Mouse (Mus musculus) layer of hippocampus, postnatal 25 days (tissue): ENCODE measurements around the gene Lhpp. TPM values are rescaled to one million over a fixed set of nuclear protein-coding genes. Genes with fewer than 3 reads are reported as not detected.

Experiments used
- DNase-seq, 2 experiments: peaks; one replicate each; pipeline ENCODE4 v3.0.0; 2022; ENCODE audit warnings: mixed read lengths in 2 of 2, low spot score in 1 of 2; ENCODE audit errors: extremely low spot score in 1 of 2
- total RNA-seq, 2 experiments: library from RNA; stranded (reverse); gene quantifications; 2 replicates each; pipeline ENCODE4 v1.2.3; 2021

Gene Lhpp
- total RNA-seq, 2 experiments from 2014 or later, result 28.0 to 30.6 TPM

DNA sequence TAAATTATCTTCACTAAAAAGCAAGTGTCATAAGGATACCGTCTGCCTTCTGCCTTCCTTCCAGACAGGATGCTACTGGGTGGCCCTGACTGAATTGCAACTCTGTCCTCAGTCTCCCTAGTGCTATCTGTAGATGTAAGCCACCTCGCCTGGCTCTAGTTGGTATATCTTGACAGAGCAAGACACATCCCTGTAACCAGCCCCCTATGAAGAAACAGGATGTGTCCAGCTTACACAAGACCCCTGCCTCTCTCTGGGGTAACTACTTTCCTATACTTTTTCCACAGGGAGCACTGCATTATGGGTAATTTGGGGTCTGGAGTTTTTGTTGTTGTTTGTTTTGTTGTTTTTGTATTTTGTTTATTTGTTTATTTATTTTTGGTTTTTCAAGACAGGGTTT is 65.5 kb downstream of the Lhpp start:
- no peak for DNase-seq

DNA sequence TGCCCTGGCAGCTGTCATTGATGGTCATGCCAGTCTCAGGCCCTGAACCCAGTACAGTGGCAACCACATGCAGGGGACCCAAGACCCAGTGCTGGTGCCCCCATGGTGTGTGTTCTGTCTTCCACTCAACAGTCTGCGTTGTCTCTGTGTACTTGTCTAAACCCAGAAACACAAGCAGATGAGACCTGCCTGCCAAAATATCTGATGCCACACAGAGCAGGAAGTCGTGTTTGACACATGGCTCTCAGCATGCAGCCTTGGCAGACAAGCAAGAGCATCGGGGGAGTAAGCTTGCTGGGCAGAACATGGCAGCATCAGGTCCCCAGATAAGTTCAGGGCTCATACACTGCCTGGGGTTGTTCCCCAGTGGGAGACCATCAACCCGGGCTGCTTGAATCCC is 68.7 kb downstream of the Lhpp start:
- no peak for DNase-seq

DNA sequence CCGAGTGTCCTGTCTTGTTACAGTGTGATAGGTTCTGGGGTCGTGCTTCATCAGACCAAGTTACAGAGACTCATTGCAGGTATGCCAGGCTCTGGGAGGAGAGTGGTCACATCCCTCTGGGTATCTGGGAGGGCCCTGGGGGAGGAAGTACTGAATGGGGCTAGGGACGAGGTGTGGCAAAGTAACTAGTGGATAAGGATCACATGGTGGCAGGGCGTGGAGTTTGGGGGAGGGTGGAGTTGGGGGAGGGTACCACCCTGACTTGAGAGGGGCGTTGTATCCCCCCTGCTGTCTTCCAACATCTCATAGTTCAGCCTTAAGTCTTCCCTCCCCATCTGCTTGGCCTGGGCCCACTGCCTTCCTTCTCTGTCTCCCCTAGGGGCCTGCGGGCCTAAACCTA is 69.1 kb downstream of the Lhpp start:
- no peak for DNase-seq

DNA sequence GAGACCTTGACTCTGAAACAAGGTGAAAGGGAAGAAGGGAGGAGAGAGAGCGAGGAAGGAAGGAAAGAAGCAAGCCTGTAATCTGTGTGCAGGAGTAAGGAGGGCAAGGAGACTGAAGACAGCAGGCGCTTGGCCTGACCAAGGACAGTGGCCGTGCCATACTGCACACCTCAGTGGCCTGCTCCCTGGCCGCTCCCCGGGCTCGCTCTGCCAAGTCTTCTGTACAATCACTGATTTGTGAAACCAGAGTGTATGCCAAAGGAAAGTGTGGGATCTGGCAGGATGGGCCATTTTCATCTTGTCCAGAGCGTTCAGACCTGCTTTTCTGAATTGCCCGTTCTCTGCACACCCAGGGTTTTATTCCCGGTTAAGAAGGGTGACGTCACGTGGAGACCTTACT is 70.9 kb downstream of the Lhpp start:
- DNase-seq, result no peak

DNA sequence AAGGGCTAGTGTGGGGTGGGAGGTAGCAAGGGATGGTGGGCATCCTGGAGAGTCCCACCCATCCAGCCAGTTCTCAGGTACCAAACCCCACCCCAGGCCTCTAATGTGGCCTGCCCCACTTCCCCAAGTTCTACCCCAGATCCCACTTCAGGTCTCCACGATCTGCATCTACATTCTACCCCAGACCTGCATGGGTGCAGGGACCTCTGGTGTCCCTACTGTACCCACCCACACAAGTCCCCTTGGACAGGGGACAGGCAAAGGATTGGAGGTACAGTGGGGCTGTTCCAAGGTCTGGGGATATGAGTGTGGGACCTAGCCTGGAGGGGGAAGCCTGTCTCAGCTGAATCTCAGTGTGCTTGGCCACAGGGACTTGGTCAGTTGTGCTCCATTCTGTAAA is 71.4 kb downstream of the Lhpp start:
- DNase-seq, result no peak

DNA sequence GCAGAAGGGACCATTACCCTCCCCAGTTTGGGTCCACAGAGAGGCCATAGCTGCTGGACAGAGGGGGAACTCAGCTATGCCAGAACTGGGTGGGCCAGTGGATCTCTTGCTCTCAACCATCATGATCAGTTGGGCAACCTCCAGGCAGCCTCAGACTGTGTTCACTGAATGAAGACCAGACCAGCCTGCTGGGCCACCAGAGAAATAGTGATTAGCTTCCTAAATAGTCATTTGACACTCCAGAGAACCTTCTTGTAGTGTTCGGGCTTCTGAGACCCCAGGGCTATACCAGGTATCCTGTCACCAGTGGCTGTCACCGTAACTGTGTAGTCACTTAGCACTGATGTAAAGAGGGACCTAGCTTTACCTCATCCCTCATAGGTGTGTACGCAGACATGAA is 71.9 kb downstream of the Lhpp start:
- no peak for DNase-seq

DNA sequence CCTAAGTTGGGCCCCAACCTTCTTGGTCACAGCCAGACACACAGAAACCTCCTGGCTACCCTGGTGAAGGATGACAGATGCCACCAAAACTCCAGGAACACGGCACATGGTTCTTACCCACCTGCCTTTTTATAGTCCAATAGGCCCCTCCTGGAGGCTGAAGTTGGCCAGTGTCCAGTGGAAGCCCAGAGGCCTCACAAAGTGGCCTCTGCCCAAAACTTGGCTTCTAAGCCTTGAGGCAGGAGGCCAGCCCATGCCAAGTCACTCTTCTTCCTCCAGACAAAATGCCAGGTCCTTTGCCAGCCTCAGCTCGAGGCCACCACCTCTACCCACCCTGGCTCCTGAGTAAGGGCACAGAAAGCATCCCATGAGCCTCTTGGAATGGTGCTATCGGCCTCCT is 72.5 kb downstream of the Lhpp start:
- no peak for DNase-seq

DNA sequence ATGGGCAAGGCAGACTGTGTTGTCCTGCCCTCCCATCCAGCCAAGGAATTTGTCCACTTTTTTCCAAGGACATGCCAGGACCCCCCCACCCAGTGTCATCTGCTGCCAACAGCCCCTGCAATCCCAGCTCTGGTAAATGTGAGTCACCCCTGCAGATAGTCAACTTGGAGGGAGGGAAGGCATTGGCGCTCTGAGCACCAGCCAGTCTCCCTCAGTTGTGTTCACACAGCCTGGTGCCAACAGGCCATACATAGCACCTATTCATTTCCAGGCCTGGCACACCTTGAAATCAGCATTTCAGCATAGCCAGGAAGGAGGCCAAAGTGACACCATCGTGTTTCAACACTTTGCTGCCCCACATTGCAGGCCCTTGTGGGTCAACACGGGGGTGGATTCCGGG is 73.5 kb downstream of the Lhpp start:
- DNase-seq, result no peak

DNA sequence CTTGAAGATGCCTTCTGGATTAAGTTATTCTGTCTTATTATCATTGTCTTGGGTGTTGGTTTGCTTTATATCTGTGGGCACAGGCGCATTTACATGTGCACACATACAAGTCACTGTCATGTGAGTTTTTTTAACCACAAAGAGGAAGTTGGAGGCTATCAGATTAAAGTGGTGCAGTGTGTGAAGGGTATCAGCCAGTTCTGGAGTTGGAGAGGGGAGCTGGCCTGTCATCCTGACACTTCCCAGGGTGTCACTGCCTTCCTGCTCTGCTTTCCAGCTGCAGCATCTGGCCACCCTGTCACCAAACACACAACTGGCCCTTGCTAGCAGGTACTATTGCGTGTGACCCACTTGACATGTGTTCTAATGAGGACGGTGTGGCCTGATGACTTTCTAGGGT is 76.1 kb downstream of the Lhpp start:
- DNase-seq, result no peak

DNA sequence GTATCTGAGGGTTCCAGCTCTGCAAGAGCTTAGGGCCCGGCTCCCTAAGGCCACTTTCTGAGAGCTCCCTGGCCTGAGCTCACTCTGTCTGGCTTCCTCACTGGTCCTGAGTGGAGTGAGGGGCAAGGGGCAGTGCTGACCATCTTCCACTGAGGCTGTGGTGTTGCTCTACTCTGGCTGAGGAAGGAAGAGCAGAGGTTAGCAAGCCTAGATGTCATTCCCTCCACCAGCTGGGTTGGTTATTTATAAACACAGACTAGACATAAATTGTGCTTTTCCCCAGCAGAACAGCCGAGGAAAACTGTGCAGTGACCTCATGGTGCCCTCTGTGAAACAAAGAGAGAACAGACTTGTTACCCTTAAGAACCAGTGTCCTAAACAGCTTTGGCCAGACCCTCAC is 77.5 kb downstream of the Lhpp start:
- no peak for DNase-seq

DNA sequence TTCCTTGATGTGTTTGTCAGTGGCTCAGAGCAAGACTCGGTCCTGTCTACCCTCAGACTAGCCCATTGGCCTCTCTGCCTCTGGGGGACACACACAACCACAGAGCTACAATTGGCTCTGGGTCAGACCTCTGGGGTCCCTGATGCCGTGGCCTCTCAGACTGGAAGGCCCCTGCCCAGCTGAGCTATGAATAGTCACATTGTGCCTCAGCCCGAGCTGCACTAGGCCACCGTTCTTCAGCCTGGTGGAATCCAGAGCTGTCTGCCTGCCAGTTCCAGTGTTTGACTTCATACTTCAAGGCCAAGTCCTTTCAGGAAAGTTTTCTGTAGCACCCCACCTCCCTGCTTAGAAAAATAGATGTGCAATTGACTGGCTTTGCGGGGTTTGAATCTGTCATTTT is 78.3 kb downstream of the Lhpp start:
- DNase-seq, result no peak

DNA sequence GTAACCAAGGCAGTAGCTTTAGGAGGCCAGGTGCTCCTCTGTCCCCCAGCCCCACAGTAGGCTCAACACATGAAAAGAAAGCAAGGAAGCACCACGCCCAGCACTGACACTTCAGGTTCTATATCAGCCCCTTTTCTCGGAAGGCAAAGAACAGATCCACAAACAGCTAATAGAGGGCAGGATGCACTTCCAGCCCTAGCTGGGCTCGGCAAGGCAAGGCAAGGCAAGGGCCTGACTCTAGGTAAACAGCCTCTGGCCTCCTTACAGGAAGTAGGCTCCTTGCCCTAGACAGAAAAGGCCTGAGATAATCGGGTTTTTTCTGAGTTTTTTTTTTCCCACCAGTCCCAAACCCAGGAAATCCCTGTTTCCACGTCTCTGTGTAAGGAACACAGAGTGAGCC is 79.3 kb downstream of the Lhpp start:
- no peak for DNase-seq

DNA sequence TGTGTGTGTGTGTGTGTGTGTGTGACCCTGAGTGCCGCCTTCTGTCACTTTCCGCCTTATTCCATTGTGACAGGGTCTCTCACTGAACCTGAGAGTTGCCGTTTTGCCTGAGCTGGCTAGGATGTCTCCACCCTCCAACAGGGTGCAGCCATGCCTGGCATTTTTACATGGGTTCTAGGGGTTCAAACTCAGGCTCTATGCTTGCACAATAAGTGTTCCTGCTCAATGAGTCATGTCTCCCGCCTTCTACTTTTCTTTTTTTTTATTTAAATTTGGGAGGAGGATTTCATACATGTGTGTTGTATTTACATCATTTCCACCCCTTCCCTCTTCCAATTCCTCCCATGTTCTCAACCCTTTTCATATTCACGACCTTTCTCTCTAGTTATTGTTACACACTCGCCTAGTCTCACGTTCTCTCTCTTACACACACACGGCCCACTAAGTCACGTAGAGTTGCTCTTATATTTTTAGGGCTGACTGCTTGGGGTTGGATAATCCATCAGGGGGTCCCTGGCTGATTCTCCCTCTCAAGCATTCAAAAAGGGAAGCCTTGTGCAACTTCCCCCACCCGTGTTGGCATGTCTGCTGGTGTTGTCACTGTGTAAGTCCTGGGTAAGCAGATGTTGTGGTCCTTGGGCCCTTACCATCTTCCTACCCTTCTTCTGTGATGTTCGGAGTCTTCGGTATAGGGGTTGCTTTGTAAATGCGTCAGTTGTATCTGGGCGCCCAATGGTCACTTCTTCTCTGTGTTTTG is 80.5 kb downstream of the Lhpp start:
- DNase-seq, result no peak

DNA sequence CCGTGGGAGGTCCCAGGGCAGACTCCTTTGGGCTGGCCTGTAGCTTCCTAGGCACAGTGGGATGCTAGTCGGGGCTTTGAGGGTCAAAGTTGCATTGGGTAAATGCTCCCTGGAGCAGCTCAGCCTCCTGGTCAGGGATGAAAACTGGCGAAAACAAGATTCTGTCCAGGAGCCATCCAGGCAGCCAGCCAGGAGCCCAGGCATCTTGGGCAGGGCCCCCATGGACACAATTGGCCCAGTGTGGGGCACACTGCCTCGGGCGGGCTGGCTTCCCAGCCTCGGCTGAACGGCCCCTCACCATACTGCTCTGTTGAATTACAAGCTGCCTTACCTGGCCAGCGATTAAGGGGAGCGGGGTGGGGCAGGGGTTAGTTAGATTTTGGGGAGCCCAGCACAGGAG is 82.3 kb downstream of the Lhpp start:
- DNase-seq, result peak in 1 of 2 experiments; percentile 53

DNA sequence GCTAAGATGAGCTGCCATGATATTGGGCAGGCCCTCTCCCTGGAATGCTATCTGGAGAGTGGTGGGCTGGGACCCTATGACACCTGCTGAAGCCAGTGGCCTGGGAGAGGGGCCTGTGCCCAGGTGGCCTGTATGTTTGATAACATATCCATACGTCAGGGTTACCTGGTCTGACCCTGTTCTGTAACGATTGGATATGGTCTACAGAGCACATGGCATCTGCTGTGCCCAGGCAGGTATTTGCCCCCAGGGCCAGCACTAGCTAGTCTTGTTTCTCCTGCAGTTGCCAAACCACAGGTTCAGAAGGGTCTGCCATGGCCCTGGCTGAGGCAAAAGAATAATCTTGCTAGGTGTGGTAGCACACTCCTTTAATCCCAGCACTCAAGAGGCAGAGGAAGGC is 83.1 kb downstream of the Lhpp start:
- DNase-seq, result no peak

DNA sequence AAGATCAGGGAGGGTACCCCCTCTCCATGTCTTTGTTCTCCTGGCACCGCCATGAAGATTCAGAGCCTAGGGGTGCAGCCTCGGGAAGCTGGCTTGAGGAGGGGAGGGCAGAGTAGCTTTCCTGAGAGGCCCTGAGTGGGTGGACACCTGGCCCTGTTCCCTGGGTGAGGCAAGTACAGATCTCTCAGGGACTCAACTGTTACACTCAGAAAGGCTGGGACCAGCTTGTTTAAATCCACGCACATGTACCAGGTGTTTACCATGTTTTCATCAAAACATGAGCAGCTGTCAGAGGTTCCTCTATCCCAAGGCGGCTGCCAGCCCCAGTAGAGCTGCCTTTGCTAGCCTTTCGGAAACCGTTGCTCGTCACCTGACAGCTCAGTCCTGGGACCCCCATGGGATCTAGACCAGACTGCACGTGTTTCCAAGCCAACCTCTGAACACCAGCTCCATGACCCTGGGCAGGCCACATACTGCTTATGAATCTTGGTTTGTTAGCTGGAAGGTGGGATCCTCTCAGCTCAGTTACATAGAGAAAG is 86.9 kb downstream of the Lhpp start:
- no peak for DNase-seq

DNA sequence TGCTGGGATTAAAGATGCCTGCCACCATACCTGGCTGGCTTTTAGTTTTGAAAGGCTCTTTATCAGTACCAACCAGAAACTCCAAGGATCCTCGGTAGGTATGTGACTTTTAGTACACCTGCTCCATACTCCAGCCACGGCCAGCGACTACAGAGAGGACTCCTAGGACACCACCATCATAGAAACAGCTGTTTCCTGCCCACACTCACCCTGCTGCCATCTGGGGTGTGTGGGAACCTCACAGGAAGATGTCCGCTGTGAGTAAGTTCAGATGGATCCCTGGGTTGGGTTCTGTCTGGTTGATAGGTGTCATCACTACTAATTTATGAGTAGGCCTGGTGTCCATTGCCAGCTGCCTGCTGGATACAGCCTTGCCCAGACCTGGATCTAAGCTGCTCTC is 88.3 kb downstream of the Lhpp start:
- no peak for DNase-seq

DNA sequence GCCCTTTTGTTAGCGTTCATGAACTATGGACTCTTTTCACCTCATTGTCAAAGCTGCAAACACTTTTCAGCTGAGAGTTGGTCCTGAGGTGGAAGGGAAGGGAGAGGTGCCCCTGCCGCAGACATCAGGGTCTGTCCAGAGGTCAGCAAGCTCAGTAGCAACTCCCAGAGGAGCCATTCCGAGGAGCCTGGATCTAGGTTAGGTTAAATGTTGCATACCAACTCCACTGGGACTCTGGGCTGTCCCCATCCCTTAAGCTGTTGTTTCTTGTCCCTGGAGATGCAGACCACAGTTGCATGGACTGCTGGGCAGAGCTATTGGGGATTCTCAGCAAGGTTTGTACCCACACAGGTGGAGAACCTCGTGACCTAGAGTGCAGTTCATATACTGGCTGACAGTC is 88.7 kb downstream of the Lhpp start:
- no peak for DNase-seq

DNA sequence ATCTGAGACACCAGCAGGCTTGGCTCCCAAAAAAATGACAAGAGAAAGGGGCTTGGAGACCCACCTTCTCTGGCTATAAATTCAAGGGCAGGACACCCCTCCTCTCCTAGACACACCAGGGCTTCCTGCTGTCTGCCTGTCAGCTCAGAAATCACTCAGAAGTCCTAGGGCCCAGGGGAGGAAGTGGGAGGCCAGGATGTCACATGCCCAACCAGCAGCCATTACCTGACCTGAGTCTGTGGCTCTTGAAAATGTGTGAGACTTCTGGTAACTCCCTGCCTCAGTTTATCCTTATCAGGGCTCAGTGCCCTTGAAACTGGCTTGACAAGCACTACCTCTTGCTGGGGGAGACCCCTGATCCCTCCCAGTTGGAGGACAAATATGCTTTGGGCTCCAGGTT is 89.2 kb downstream of the Lhpp start:
- no peak for DNase-seq

DNA sequence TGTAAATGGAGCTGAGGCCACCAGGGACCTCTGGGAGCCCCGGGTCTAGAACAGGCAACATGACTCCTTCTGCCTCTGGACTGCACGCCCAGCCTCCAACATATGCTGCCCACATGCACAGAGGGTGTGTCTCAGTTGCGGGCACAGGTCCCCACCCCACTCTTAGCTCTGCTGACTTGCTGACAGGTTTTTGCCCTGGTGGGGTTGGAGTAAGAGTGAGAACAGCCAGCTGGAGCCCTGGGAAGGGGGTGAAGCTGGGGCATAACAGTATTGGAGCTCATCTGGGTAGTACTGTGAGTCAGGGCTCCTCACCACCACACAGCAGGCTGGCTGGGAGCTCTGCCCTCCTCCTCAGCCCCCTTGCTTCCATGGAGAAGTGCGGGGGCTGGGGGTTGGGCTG is 89.7 kb downstream of the Lhpp start:
- DNase-seq, result no peak

DNA sequence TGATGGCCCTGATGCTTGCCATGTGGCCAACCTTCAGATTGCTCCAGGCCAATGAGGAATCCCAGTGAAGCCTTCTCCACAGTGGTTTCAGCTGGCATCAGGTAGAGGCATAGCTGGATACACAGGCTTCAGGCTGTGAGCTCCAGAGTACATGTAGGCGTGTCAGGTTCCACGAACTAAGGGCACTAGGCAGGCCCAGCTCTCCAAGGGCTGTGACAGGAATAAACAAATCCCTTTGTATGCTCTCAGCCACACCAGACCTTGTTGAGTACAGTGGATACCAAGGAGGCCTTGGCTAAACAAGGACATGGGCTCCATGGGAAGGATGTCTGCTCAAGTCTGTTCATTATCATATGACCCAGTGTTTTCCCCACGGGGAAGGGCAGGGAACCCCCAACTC is 91.0 kb downstream of the Lhpp start:
- DNase-seq, result no peak

DNA sequence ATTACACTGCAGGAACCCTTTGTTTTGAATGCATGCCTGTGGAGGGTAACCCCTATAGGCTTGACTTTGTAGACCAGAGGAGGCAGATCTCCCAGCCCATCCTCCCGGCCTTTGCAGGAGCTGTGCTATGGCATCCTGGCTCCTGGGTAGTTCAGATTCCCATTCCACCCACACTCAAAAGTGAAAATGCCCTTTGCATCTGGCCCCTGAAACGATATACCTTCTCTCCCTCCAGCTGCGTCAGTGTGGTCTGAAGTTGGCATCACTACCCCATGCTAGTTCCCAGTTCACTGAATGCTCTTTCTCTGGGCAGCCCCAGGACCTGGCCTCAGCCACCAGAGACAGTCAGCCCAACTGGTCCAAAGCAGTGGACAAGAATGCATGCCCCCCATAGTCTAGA is 91.6 kb downstream of the Lhpp start:
- no peak for DNase-seq
